Mouse (Mus musculus): ENCODE data around the gene Polrmt. TPM values are rescaled to one million over a fixed set of nuclear protein-coding genes. Genes with fewer than 3 reads are reported as not detected.
A peak's percentile ranks its signal among the peaks of the same experiment; 100 is the strongest.

Polrmt gene
- total RNA-seq, 1 experiment: 109 TPM

GRCm38 (mm10) chr10:79766508-79767325 lies 20.3 kb upstream of the Polrmt start, which contains the start of gene Rnf126:
Gene Rnf126, minus strand, starts transcription at chr10:79766952.
- in situ Hi-C loops (cut with MboI; ENCODE audit: low sequenced_read_pairs in 2 of 2, unreplicated experiment in 2 of 2): no loop called here
- TF ChIP-seq HCFC1 (IDR thresholded peaks at IDR 0.05; ENCODE audit: borderline replicate concordance, insufficient read depth, low read length): peak; percentile 68; the same call in 1 of the 2 replicates
- no peak for TF ChIP-seq ZC3H11A (IDR thresholded peaks at IDR 0.05; ENCODE audit: borderline replicate concordance, low read depth, low read length)
- TF ChIP-seq CHD2 (IDR thresholded peaks at IDR 0.05; ENCODE audit: low read depth, low read length): no peak
- no peak for TF ChIP-seq MAFK (IDR thresholded peaks at IDR 0.05; ENCODE audit: insufficient read depth, low read depth, low read length)
- no peak for TF ChIP-seq ZNF384 (IDR thresholded peaks at IDR 0.05; ENCODE audit: low read depth, low read length)
- H3K9ac ChIP-seq (ENCODE audit: insufficient read depth, low read depth, low read length, poor library complexity, severe bottlenecking): peak within 1 kb of the TSS; percentile 95
- peaks cover 2 to 17% of the 10 kb centered on the region in 2 experiments; a peak in 1 of 4 replicates for H3K4me1 ChIP-seq (ENCODE audit: control insufficient read depth in 2 of 2, insufficient read depth in 2 of 2, low read length in 2 of 2, poor library complexity in 1 of 2)
- DNase-seq (ENCODE audit: low read depth, low spot score): peak; percentile 100
- peak within 1 kb of the TSS; percentile 88 to 93 for H3K4me3 ChIP-seq (ENCODE audit: insufficient read depth in 1 of 2, low read depth in 1 of 2, low read length in 2 of 2, poor library complexity in 1 of 2, severe bottlenecking in 1 of 2)
- H3K27ac ChIP-seq (ENCODE audit: insufficient read depth, low read depth, low read length, poor library complexity, severe bottlenecking): peak within 1 kb of the TSS; percentile 88
- H3K9me3 ChIP-seq (ENCODE audit: control insufficient read depth, insufficient read depth, low read depth, low read length): no peaks in the 10 kb centered on the region
- peaks cover 22% of the 10 kb centered on the region for H3K36me3 ChIP-seq (ENCODE audit: control insufficient read depth, insufficient read depth, low read length, poor library complexity, severe bottlenecking)

- in situ Hi-C loops (cut with MboI; ENCODE audit: low sequenced_read_pairs in 2 of 2, unreplicated experiment in 2 of 2): no loop called here
- no peak for TF ChIP-seq ZC3H11A (IDR thresholded peaks at IDR 0.05; ENCODE audit: borderline replicate concordance, low read depth, low read length)
- TF ChIP-seq CHD2 (IDR thresholded peaks at IDR 0.05; ENCODE audit: low read depth, low read length): no peak
- TF ChIP-seq HCFC1 (IDR thresholded peaks at IDR 0.05; ENCODE audit: borderline replicate concordance, insufficient read depth, low read length): no peak
- no peak for TF ChIP-seq MAFK (IDR thresholded peaks at IDR 0.05; ENCODE audit: insufficient read depth, low read depth, low read length)
- no peak for TF ChIP-seq ZNF384 (IDR thresholded peaks at IDR 0.05; ENCODE audit: low read depth, low read length)
- Histone ChIP-seq H3K9me3 (ENCODE audit: control insufficient read depth, insufficient read depth, low read depth, low read length) (no peaks in the 10 kb centered on the region), H3K9ac (ENCODE audit: insufficient read depth, low read depth, low read length, poor library complexity, severe bottlenecking) (peak overlapping the region; percentile 95), H3K36me3 (ENCODE audit: control insufficient read depth, insufficient read depth, low read length, poor library complexity, severe bottlenecking) (peaks cover 29% of the 10 kb centered on the region), H3K4me1 (ENCODE audit: control insufficient read depth in 2 of 2, insufficient read depth in 2 of 2, low read length in 2 of 2, poor library complexity in 1 of 2) (peaks cover 2 to 17% of the 10 kb centered on the region in 2 experiments; a peak in 1 of 4 replicates), H3K4me3 (ENCODE audit: insufficient read depth in 1 of 2, low read depth in 1 of 2, low read length in 2 of 2, poor library complexity in 1 of 2, severe bottlenecking in 1 of 2) (peak overlapping the region; percentile 88 to 93), H3K27ac (ENCODE audit: insufficient read depth, low read depth, low read length, poor library complexity, severe bottlenecking) (peak overlapping the region; percentile 88; the same call in 1 of the 2 replicates)
- no peak for DNase-seq (ENCODE audit: low read depth, low spot score)
These were observed 19.7 kb upstream of the Polrmt start for GRCm38 (mm10) chr10:79766001-79766507.

- Histone ChIP-seq H3K4me1 (ENCODE audit: control insufficient read depth in 2 of 2, insufficient read depth in 2 of 2, low read length in 2 of 2, poor library complexity in 1 of 2) (peaks cover 2 to 17% of the 10 kb centered on the region in 2 experiments; a peak in 1 of 4 replicates), H3K9ac (ENCODE audit: insufficient read depth, low read depth, low read length, poor library complexity, severe bottlenecking) (peak overlapping the region; percentile 95; the same call in 1 of the 2 replicates)
- TF ChIP-seq MAFK (IDR thresholded peaks at IDR 0.05; ENCODE audit: insufficient read depth, low read depth, low read length): no peak
- no peak for TF ChIP-seq HCFC1 (IDR thresholded peaks at IDR 0.05; ENCODE audit: borderline replicate concordance, insufficient read depth, low read length)
- no peak for TF ChIP-seq CHD2 (IDR thresholded peaks at IDR 0.05; ENCODE audit: low read depth, low read length)
- TF ChIP-seq ZC3H11A (IDR thresholded peaks at IDR 0.05; ENCODE audit: borderline replicate concordance, low read depth, low read length): no peak
- TF ChIP-seq ZNF384 (IDR thresholded peaks at IDR 0.05; ENCODE audit: low read depth, low read length): no peak
These were observed 18.9 kb upstream of the Polrmt start for GRCm38 (mm10) chr10:79765228-79765745.

GRCm38 (mm10) chr10:79764234-79764633 lies 17.9 kb upstream of the Polrmt start:
- Histone ChIP-seq H3K4me1 (ENCODE audit: control insufficient read depth in 2 of 2, insufficient read depth in 2 of 2, low read length in 2 of 2, poor library complexity in 1 of 2) (peaks cover 2 to 18% of the 10 kb centered on the region in 2 experiments; a peak in 1 of 4 replicates), H3K36me3 (ENCODE audit: control insufficient read depth, insufficient read depth, low read length, poor library complexity, severe bottlenecking) (peaks cover 37% of the 10 kb centered on the region), H3K9ac (ENCODE audit: insufficient read depth, low read depth, low read length, poor library complexity, severe bottlenecking) (0 out of 2 replicates have a peak overlapping the region, but pooled peaks have one; percentile 4), H3K27ac (ENCODE audit: insufficient read depth, low read depth, low read length, poor library complexity, severe bottlenecking) (no peak overlapping the region), H3K9me3 (ENCODE audit: control insufficient read depth, insufficient read depth, low read depth, low read length) (no peaks in the 10 kb centered on the region), H3K4me3 (ENCODE audit: insufficient read depth in 1 of 2, low read depth in 1 of 2, low read length in 2 of 2, poor library complexity in 1 of 2, severe bottlenecking in 1 of 2) (no peak overlapping the region)
- DNase-seq (ENCODE audit: low read depth, low spot score): no peak
- in situ Hi-C loops (cut with MboI; ENCODE audit: low sequenced_read_pairs in 2 of 2, unreplicated experiment in 2 of 2): no loop called here
- no peak for TF ChIP-seq ZC3H11A (IDR thresholded peaks at IDR 0.05; ENCODE audit: borderline replicate concordance, low read depth, low read length)
- no peak for TF ChIP-seq CHD2 (IDR thresholded peaks at IDR 0.05; ENCODE audit: low read depth, low read length)
- no peak for TF ChIP-seq ZNF384 (IDR thresholded peaks at IDR 0.05; ENCODE audit: low read depth, low read length)
- TF ChIP-seq MAFK (IDR thresholded peaks at IDR 0.05; ENCODE audit: insufficient read depth, low read depth, low read length): no peak
- no peak for TF ChIP-seq HCFC1 (IDR thresholded peaks at IDR 0.05; ENCODE audit: borderline replicate concordance, insufficient read depth, low read length)

More at GRCm38 (mm10) chr10:79765228-79765745, 18.9 kb upstream of the Polrmt start:
- H3K9me3 ChIP-seq (ENCODE audit: control insufficient read depth, insufficient read depth, low read depth, low read length): no peaks in the 10 kb centered on the region
- H3K36me3 ChIP-seq (ENCODE audit: control insufficient read depth, insufficient read depth, low read length, poor library complexity, severe bottlenecking): peaks cover 35% of the 10 kb centered on the region
- peak overlapping the region; percentile 88 to 93; a peak in 3 of 4 replicates for H3K4me3 ChIP-seq (ENCODE audit: insufficient read depth in 1 of 2, low read depth in 1 of 2, low read length in 2 of 2, poor library complexity in 1 of 2, severe bottlenecking in 1 of 2)
- no peak overlapping the region for H3K27ac ChIP-seq (ENCODE audit: insufficient read depth, low read depth, low read length, poor library complexity, severe bottlenecking)
- in situ Hi-C loops (cut with MboI; ENCODE audit: low sequenced_read_pairs in 2 of 2, unreplicated experiment in 2 of 2): no loop called here
- no peak for DNase-seq (ENCODE audit: low read depth, low spot score)
